Mouse (Mus musculus): ENCODE measurements around the gene Stat3.

DNA sequence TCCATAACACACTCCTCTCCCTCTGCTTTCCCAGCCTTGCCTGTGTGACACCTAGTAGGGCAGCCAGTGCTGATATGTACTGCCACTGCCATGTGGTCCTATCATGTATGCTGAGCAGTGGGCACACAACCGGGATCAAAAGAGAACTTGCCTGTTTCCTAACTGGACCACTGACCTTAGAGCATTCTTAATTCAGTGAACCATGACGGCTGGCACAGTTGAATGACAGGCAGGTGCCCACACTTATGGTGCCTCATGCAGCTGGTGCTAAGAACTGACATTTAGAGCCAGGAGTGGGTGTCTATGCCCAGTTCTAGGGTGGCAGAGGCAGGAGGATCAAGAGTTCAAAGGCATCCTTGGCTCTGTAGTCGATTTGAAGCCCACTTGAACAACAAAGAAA, 63.6 kb downstream of the Stat3 start:
- TF ChIP-seq CTCF (IDR thresholded peaks at IDR 0.05; ENCODE audit: low read depth, low read length) (no peak), TAL1 (conservative IDR thresholded peaks at IDR 0.05; ENCODE audit: low read depth, low read length) (no peak), GATA2 (IDR thresholded peaks at IDR 0.05; ENCODE audit: borderline replicate concordance, low read depth, low read length) (no peak), GATA1 (IDR thresholded peaks at IDR 0.05; ENCODE audit: borderline replicate concordance, low read length) (no peak)

Data from G1E (cell line).